ENCODE assay signal across 9 mouse cellular contexts in genomic region chrX:106920828-106921619, GRCm38 (mm10). TPM values are rescaled to one million over a fixed set of nuclear protein-coding genes. Genes with fewer than 3 reads are reported as not detected.
A peak's percentile ranks its signal among the peaks of the same experiment; 100 is the strongest.
DNase-seq lines count a peak whose midpoint lies in the region; ATAC-seq and TF ChIP-seq lines count a peak whose summit lies in the region.
"Had no signal": no experiment of that assay in that cellular context is flagged by ENCODE, and none has a peak within 500 bp of the region (broad histone marks: within the 10 kb centered on the region; RNA-seq: fewer than 3 reads in every experiment).

No protein-coding gene starts in this region.

- in situ Hi-C loops in ES-E14 (cut with MboI; ENCODE audit: low sequenced_read_pairs in 2 of 2, unreplicated experiment in 2 of 2): no loop called here

- H3K27me3 ChIP-seq in heart, embryonic 14.5 days (ENCODE audit: control insufficient read depth, insufficient read depth, low read length): no peaks in the 10 kb centered on the region
- H3K27me3 ChIP-seq in heart, postnatal 0 days (ENCODE audit: control insufficient read depth, insufficient read depth, low read length): no peaks in the 10 kb centered on the region
- H3K27me3 ChIP-seq in midbrain, embryonic 10.5 days (ENCODE audit: low read depth, poor library complexity, severe bottlenecking): peaks cover 56% of the 10 kb centered on the region

- H3K27ac ChIP-seq in heart, embryonic 14.5 days (replicated peaks in 1 of 2; ENCODE audit: control insufficient read depth in 1 of 2, insufficient read depth in 1 of 2, low read depth in 2 of 2, low read length in 2 of 2): peak overlapping the region in 1 of 2 experiments; percentile 62; a peak in 3 of 4 replicates
- H3K27ac ChIP-seq in ES-E14 (ENCODE audit: insufficient read depth, low read depth, low read length, poor library complexity, severe bottlenecking): no peak overlapping the region; the same call in 1 of the 2 replicates
- H3K27ac ChIP-seq in heart, postnatal 0 days (ENCODE audit: low read depth): peak overlapping the region; percentile 58
- H3K27ac ChIP-seq in midbrain, embryonic 10.5 days (replicated peaks): peak overlapping the region; percentile 84

- ATAC-seq in heart, embryonic 14.5 days (ENCODE audit: insufficient number of reproducible peaks, insufficient read depth, low FRiP score, low read depth): no peak
- no peak for ATAC-seq in heart, postnatal 0 days (ENCODE audit: insufficient read depth, low read depth)
- ATAC-seq in granulocyte monocyte progenitor cell, adult 5-6 weeks (replicated peaks; ENCODE audit: poor library complexity, severe bottlenecking): no peak
- ATAC-seq in erythroid progenitor cell, adult 5-6 weeks (replicated peaks; ENCODE audit: low FRiP score, poor library complexity, severe bottlenecking): no peak
- ATAC-seq: Patski had no signal

- no peaks in the 10 kb centered on the region for H3K9me3 ChIP-seq in heart, embryonic 14.5 days (ENCODE audit: control insufficient read depth, low read length)
- no peaks in the 10 kb centered on the region for H3K9me3 ChIP-seq in ES-E14 (ENCODE audit: control insufficient read depth, insufficient read depth, low read depth, low read length)
- no peaks in the 10 kb centered on the region for H3K9me3 ChIP-seq in heart, postnatal 0 days (replicated peaks; ENCODE audit: control insufficient read depth, low read length)
- no peaks in the 10 kb centered on the region for H3K9me3 ChIP-seq in midbrain, embryonic 10.5 days (replicated peaks)

- H3K4me2 ChIP-seq in heart, embryonic 14.5 days (ENCODE audit: low read length): peak overlapping the region; percentile 57
- peak overlapping the region; percentile 57 for H3K4me2 ChIP-seq in heart, postnatal 0 days (ENCODE audit: low read depth, low read length)

- H3K4me1 ChIP-seq in heart, embryonic 14.5 days (ENCODE audit: control insufficient read depth in 2 of 2, insufficient read depth in 2 of 2, low read length in 2 of 2): no peaks in the 10 kb centered on the region
- H3K4me1 ChIP-seq in ES-E14 (ENCODE audit: control insufficient read depth in 2 of 2, insufficient read depth in 2 of 2, low read length in 2 of 2, poor library complexity in 1 of 2): no peaks in the 10 kb centered on the region; a peak in 1 of 4 replicates
- no peaks in the 10 kb centered on the region for H3K4me1 ChIP-seq in heart, postnatal 0 days (ENCODE audit: control insufficient read depth, insufficient read depth)
- H3K4me1 ChIP-seq in midbrain, embryonic 10.5 days: peaks cover 10% of the 10 kb centered on the region; the same call in 1 of the 2 replicates

- H3K4me3 ChIP-seq in heart, embryonic 14.5 days (ENCODE audit: control insufficient read depth in 1 of 2, insufficient read depth in 1 of 2, low read depth in 1 of 2, low read length in 2 of 2): peak overlapping the region; percentile 42 to 56
- H3K4me3 ChIP-seq in ES-E14 (ENCODE audit: insufficient read depth in 1 of 2, low read depth in 1 of 2, low read length in 2 of 2, poor library complexity in 1 of 2, severe bottlenecking in 1 of 2): peak overlapping the region; percentile 50 to 67
- peak overlapping the region; percentile 50 for H3K4me3 ChIP-seq in heart, postnatal 0 days (ENCODE audit: low read depth, low read length)
- peak overlapping the region; percentile 52 for H3K4me3 ChIP-seq in midbrain, embryonic 10.5 days

- TF ChIP-seq EP300 in heart, postnatal 0 days (IDR thresholded peaks at IDR 0.05; ENCODE audit: low read depth): no peak

- no peak for TF ChIP-seq CTCF in heart, postnatal 0 days (IDR thresholded peaks at IDR 0.05; ENCODE audit: low read depth)

- H3K36me3 ChIP-seq in heart, embryonic 14.5 days (ENCODE audit: control insufficient read depth, insufficient read depth, low read length): no peaks in the 10 kb centered on the region
- H3K36me3 ChIP-seq in ES-E14 (ENCODE audit: control insufficient read depth, insufficient read depth, low read length, poor library complexity, severe bottlenecking): no peaks in the 10 kb centered on the region
- no peaks in the 10 kb centered on the region for H3K36me3 ChIP-seq in heart, postnatal 0 days (replicated peaks; ENCODE audit: control insufficient read depth, insufficient read depth, low read length)
- peaks cover 7% of the 10 kb centered on the region; the same call in 1 of the 2 replicates for H3K36me3 ChIP-seq in midbrain, embryonic 10.5 days

- H3K9ac ChIP-seq in heart, embryonic 14.5 days (ENCODE audit: low read length): peak overlapping the region; percentile 65
- no peak overlapping the region; the same call in 1 of the 2 replicates for H3K9ac ChIP-seq in ES-E14 (ENCODE audit: insufficient read depth, low read depth, low read length, poor library complexity, severe bottlenecking)
- H3K9ac ChIP-seq in heart, postnatal 0 days (replicated peaks; ENCODE audit: low read depth, low read length): peak overlapping the region; percentile 48; the same call in 1 of the 2 replicates

- DNase-seq in heart, adult 18-20 months: no peak
- DNase-seq in ES-E14 (ENCODE audit: low read depth, low spot score): no peak
- no peak for DNase-seq in heart, postnatal 0 days (ENCODE audit: low spot score)
- DNase-seq in midbrain, embryonic 10.5 days (ENCODE audit: low spot score): no peak
- DNase-seq in gastrocnemius, adult 8-10 months (ENCODE audit: low spot score in 2 of 2): no peak

- WGBS in heart, embryonic 14.5 days: 8% methylated on average over 9 of the region's 9 CpGs
- WGBS in heart, postnatal 0 days: 15% methylated on average over 9 of the region's 9 CpGs
- WGBS in midbrain, embryonic 10.5 days: 14% methylated on average over 9 of the region's 9 CpGs

TF ChIP-seq in ES-E14, 5 proteins besides CTCF, POLR2A, EP300 and RAD21:
- TF ChIP-seq ZC3H11A (IDR thresholded peaks at IDR 0.05; ENCODE audit: borderline replicate concordance, low read depth, low read length) (no peak), ZNF384 (IDR thresholded peaks at IDR 0.05; ENCODE audit: low read depth, low read length) (peak; percentile 41; the same call in 1 of the 2 replicates)

RNA-seq across cellular contexts. Expression of gene Lpar4, which starts 0.6 kb away (rescaled TPM):
- polyA plus RNA-seq in heart, embryonic 14.5 days (2014; fragmentation: Nextera tagmentation; extraction: Ambion mirVana): 11.5 and 11.8 TPM in 2 replicates
- total RNA-seq in heart, adult 18-20 months (2021): under 1 TPM; 0.52 to 0.54 TPM
- total RNA-seq in ES-E14 (2012; rRNA removed): 8.6 and 14.6 TPM in 2 replicates
- 9.3 and 16.9 TPM in 2 replicates for total RNA-seq in heart, postnatal 0 days (2014; rRNA removed; ENCODE audit: low replicate concordance)
- polyA plus RNA-seq in heart, postnatal 0 days (2015; fragmentation: Nextera tagmentation; extraction: Ambion mirVana): 10.0 and 10.2 TPM in 2 replicates
- polyA plus RNA-seq in midbrain, embryonic 10.5 days (2016; fragmentation: Nextera tagmentation; extraction: Ambion mirVana): 11.5 and 12.8 TPM in 2 replicates
- not detected in 2 replicates for total RNA-seq in granulocyte monocyte progenitor cell, adult 5-6 weeks (2014; fragmentation: Nextera tagmentation)
- total RNA-seq in granulocyte monocyte progenitor cell, adult 5-6 weeks (2017): 0.17 and 0.21 TPM in 2 replicates
- under 1 TPM; 0.19 to 0.73 (median 0.48) TPM for total RNA-seq in gastrocnemius, adult 8-10 months (2022)
- not detected in 2 replicates for total RNA-seq in erythroid progenitor cell, adult 5-6 weeks (2015; ENCODE audit: low replicate concordance)
- total RNA-seq in erythroid progenitor cell, adult 5-6 weeks (2017; ENCODE audit: low replicate concordance): not detected in 2 replicates
- polyA plus RNA-seq: Patski had no signal
